Mouse (Mus musculus): Measurements from ENCODE around the gene Guca2a. TPM values are rescaled to one million over a fixed set of nuclear protein-coding genes. Genes with fewer than 3 reads are reported as not detected.

Guca2a gene
- polyA plus RNA-seq (2015; fragmentation: Nextera tagmentation; extraction: Ambion mirVana) = 1.5 TPM in 1 of 2 replicates, not detected in the other

GRCm38 (mm10) chr4:119637176-119637845 is at the start of gene Guca2a:
TSS of gene Guca2a (plus strand) at chr4:119637704.
- ATAC-seq (replicated peaks; ENCODE audit: extremely low read depth, insufficient read depth, low FRiP score) = no peak
- no peaks in the 10 kb centered on the region for H3K36me3 ChIP-seq (ENCODE audit: control insufficient read depth, insufficient read depth)
- H3K27ac ChIP-seq (ENCODE audit: low read length) = no peak within 1 kb of the TSS
- no peaks in the 10 kb centered on the region for H3K27me3 ChIP-seq (ENCODE audit: control insufficient read depth, insufficient read depth, low read length)
- 57% methylated on average over 4 of the region's 4 CpGs for WGBS
- 0 out of 2 replicates have a peak within 1 kb of the TSS, but pooled peaks have one; percentile 13 for H3K9ac ChIP-seq (ENCODE audit: low read length)
- H3K4me1 ChIP-seq (ENCODE audit: control insufficient read depth, insufficient read depth, low read length) = peaks cover 43% of the 10 kb centered on the region
- no peaks in the 10 kb centered on the region for H3K9me3 ChIP-seq (replicated peaks; ENCODE audit: control insufficient read depth, low read length)
- H3K4me2 ChIP-seq (ENCODE audit: low read depth, low read length) = no peak within 1 kb of the TSS
- no peak within 1 kb of the TSS for H3K4me3 ChIP-seq (ENCODE audit: low read length)

GRCm38 (mm10) chr4:119588037-119588436 is 49.5 kb upstream of the Guca2a start:
- 92% methylated on average over 2 of the region's 2 CpGs for WGBS
- Histone ChIP-seq H3K4me2 (ENCODE audit: low read depth, low read length) (no peak overlapping the region), H3K9me3 (replicated peaks; ENCODE audit: control insufficient read depth, low read length) (no peaks in the 10 kb centered on the region), H3K4me1 (ENCODE audit: control insufficient read depth, insufficient read depth, low read length) (0 out of 2 replicates have a peak, but pooled peaks cover 4% of the 10 kb centered on the region), H3K36me3 (ENCODE audit: control insufficient read depth, insufficient read depth) (peaks cover 15% of the 10 kb centered on the region), H3K4me3 (ENCODE audit: low read length) (no peak overlapping the region), H3K9ac (ENCODE audit: low read length) (no peak overlapping the region), H3K27ac (ENCODE audit: low read length) (no peak overlapping the region), H3K27me3 (ENCODE audit: control insufficient read depth, insufficient read depth, low read length) (no peaks in the 10 kb centered on the region)
- no peak for ATAC-seq (replicated peaks; ENCODE audit: extremely low read depth, insufficient read depth, low FRiP score)

GRCm38 (mm10) chr4:119589423-119589822 is 48.1 kb upstream of the Guca2a start:
- Histone ChIP-seq H3K4me1 (ENCODE audit: control insufficient read depth, insufficient read depth, low read length) (no peaks in the 10 kb centered on the region), H3K9ac (ENCODE audit: low read length) (no peak overlapping the region), H3K27ac (ENCODE audit: low read length) (no peak overlapping the region), H3K36me3 (ENCODE audit: control insufficient read depth, insufficient read depth) (peaks cover 15% of the 10 kb centered on the region), H3K4me3 (ENCODE audit: low read length) (no peak overlapping the region), H3K4me2 (ENCODE audit: low read depth, low read length) (no peak overlapping the region), H3K9me3 (replicated peaks; ENCODE audit: control insufficient read depth, low read length) (no peaks in the 10 kb centered on the region), H3K27me3 (ENCODE audit: control insufficient read depth, insufficient read depth, low read length) (no peaks in the 10 kb centered on the region)
- WGBS = 87% methylated on average over 2 of the region's 2 CpGs
- no peak for ATAC-seq (replicated peaks; ENCODE audit: extremely low read depth, insufficient read depth, low FRiP score)

- no peak for ATAC-seq (replicated peaks; ENCODE audit: extremely low read depth, insufficient read depth, low FRiP score)
- 67% methylated on average over 1 of the region's 1 CpGs for WGBS
Measured at GRCm38 (mm10) chr4:119590027-119590426, 47.5 kb upstream of the Guca2a start.

GRCm38 (mm10) chr4:119592479-119592878 is 45.0 kb upstream of the Guca2a start:
- Histone ChIP-seq H3K9me3 (replicated peaks; ENCODE audit: control insufficient read depth, low read length) (no peaks in the 10 kb centered on the region), H3K27ac (ENCODE audit: low read length) (no peak overlapping the region), H3K27me3 (ENCODE audit: control insufficient read depth, insufficient read depth, low read length) (no peaks in the 10 kb centered on the region), H3K4me1 (ENCODE audit: control insufficient read depth, insufficient read depth, low read length) (no peaks in the 10 kb centered on the region), H3K36me3 (ENCODE audit: control insufficient read depth, insufficient read depth) (peaks cover 5% of the 10 kb centered on the region), H3K4me3 (ENCODE audit: low read length) (no peak overlapping the region), H3K9ac (ENCODE audit: low read length) (no peak overlapping the region), H3K4me2 (ENCODE audit: low read depth, low read length) (no peak overlapping the region)
- WGBS = 72% methylated on average over 3 of the region's 3 CpGs
- no peak for ATAC-seq (replicated peaks; ENCODE audit: extremely low read depth, insufficient read depth, low FRiP score)

More at GRCm38 (mm10) chr4:119590027-119590426, 47.5 kb upstream of the Guca2a start:
- Histone ChIP-seq H3K9ac (ENCODE audit: low read length) (no peak overlapping the region), H3K4me1 (ENCODE audit: control insufficient read depth, insufficient read depth, low read length) (no peaks in the 10 kb centered on the region), H3K36me3 (ENCODE audit: control insufficient read depth, insufficient read depth) (peaks cover 15% of the 10 kb centered on the region), H3K27ac (ENCODE audit: low read length) (no peak overlapping the region), H3K27me3 (ENCODE audit: control insufficient read depth, insufficient read depth, low read length) (no peaks in the 10 kb centered on the region), H3K9me3 (replicated peaks; ENCODE audit: control insufficient read depth, low read length) (no peaks in the 10 kb centered on the region), H3K4me2 (ENCODE audit: low read depth, low read length) (no peak overlapping the region), H3K4me3 (ENCODE audit: low read length) (no peak overlapping the region)

- Histone ChIP-seq H3K9ac (ENCODE audit: low read length) (no peak overlapping the region), H3K4me3 (ENCODE audit: low read length) (no peak overlapping the region), H3K9me3 (replicated peaks; ENCODE audit: control insufficient read depth, low read length) (no peaks in the 10 kb centered on the region), H3K36me3 (ENCODE audit: control insufficient read depth, insufficient read depth) (no peaks in the 10 kb centered on the region), H3K4me1 (ENCODE audit: control insufficient read depth, insufficient read depth, low read length) (no peaks in the 10 kb centered on the region), H3K27me3 (ENCODE audit: control insufficient read depth, insufficient read depth, low read length) (no peaks in the 10 kb centered on the region), H3K27ac (ENCODE audit: low read length) (no peak overlapping the region), H3K4me2 (ENCODE audit: low read depth, low read length) (no peak overlapping the region)
- no peak for ATAC-seq (replicated peaks; ENCODE audit: extremely low read depth, insufficient read depth, low FRiP score)
- WGBS = 89% methylated on average over 14 of the region's 14 CpGs
Measured at GRCm38 (mm10) chr4:119594331-119594730, 43.2 kb upstream of the Guca2a start.

- Histone ChIP-seq H3K27ac (ENCODE audit: low read length) (peak overlapping the region; percentile 61), H3K9me3 (replicated peaks; ENCODE audit: control insufficient read depth, low read length) (no peaks in the 10 kb centered on the region), H3K27me3 (ENCODE audit: control insufficient read depth, insufficient read depth, low read length) (no peaks in the 10 kb centered on the region), H3K36me3 (ENCODE audit: control insufficient read depth, insufficient read depth) (peaks cover 6% of the 10 kb centered on the region), H3K4me2 (ENCODE audit: low read depth, low read length) (peak overlapping the region; percentile 31; the same call in 1 of the 2 replicates), H3K4me1 (ENCODE audit: control insufficient read depth, insufficient read depth, low read length) (peaks cover 13% of the 10 kb centered on the region), H3K9ac (ENCODE audit: low read length) (no peak overlapping the region), H3K4me3 (ENCODE audit: low read length) (no peak overlapping the region)
- 0 out of 2 replicates have a peak, but pooled peaks have one; percentile 65 for ATAC-seq (replicated peaks; ENCODE audit: extremely low read depth, insufficient read depth, low FRiP score)
- 18% methylated on average over 1 of the region's 1 CpGs for WGBS
Measured at GRCm38 (mm10) chr4:119599605-119600004, 37.9 kb upstream of the Guca2a start.

GRCm38 (mm10) chr4:119609488-119609887 is 28.0 kb upstream of the Guca2a start:
- no peaks in the 10 kb centered on the region for H3K9me3 ChIP-seq (replicated peaks; ENCODE audit: control insufficient read depth, low read length)
- peaks cover 11% of the 10 kb centered on the region for H3K4me1 ChIP-seq (ENCODE audit: control insufficient read depth, insufficient read depth, low read length)
- 17% methylated on average over 1 of the region's 1 CpGs for WGBS
- ATAC-seq (replicated peaks; ENCODE audit: extremely low read depth, insufficient read depth, low FRiP score) = no peak
- no peaks in the 10 kb centered on the region for H3K27me3 ChIP-seq (ENCODE audit: control insufficient read depth, insufficient read depth, low read length)
- no peak overlapping the region for H3K27ac ChIP-seq (ENCODE audit: low read length)
- peaks cover 10% of the 10 kb centered on the region for H3K36me3 ChIP-seq (ENCODE audit: control insufficient read depth, insufficient read depth)
- H3K9ac ChIP-seq (ENCODE audit: low read length) = no peak overlapping the region
- H3K4me2 ChIP-seq (ENCODE audit: low read depth, low read length) = no peak overlapping the region
- H3K4me3 ChIP-seq (ENCODE audit: low read length) = no peak overlapping the region

- H3K4me3 ChIP-seq (ENCODE audit: low read length) = no peak overlapping the region
- 60% methylated on average over 1 of the region's 1 CpGs for WGBS
- no peak for ATAC-seq (replicated peaks; ENCODE audit: extremely low read depth, insufficient read depth, low FRiP score)
- H3K27ac ChIP-seq (ENCODE audit: low read length) = peak overlapping the region; percentile 46; the same call in 1 of the 2 replicates
- H3K9me3 ChIP-seq (replicated peaks; ENCODE audit: control insufficient read depth, low read length) = no peaks in the 10 kb centered on the region
- no peak overlapping the region for H3K9ac ChIP-seq (ENCODE audit: low read length)
- H3K27me3 ChIP-seq (ENCODE audit: control insufficient read depth, insufficient read depth, low read length) = no peaks in the 10 kb centered on the region
- peaks cover 4% of the 10 kb centered on the region; the same call in 1 of the 2 replicates for H3K36me3 ChIP-seq (ENCODE audit: control insufficient read depth, insufficient read depth)
- H3K4me1 ChIP-seq (ENCODE audit: control insufficient read depth, insufficient read depth, low read length) = peaks cover 13% of the 10 kb centered on the region
- H3K4me2 ChIP-seq (ENCODE audit: low read depth, low read length) = no peak overlapping the region
Measured at GRCm38 (mm10) chr4:119614078-119614477, 23.4 kb upstream of the Guca2a start.

All from heart, embryonic 16.5 days (tissue).